Mouse (Mus musculus) olfactory bulb, adult 2 months (tissue): Measurements from ENCODE around the gene Wdr26.

ENCODE experiments used
- CTCF ChIP-seq: fragments of 200-500 bp; IDR thresholded peaks from 2 replicates; pipeline ENCODE4 v1.5.1; 2012; ENCODE audit warnings: low read depth, mild to moderate bottlenecking, low read length, moderate library complexity; ENCODE audit not compliant: insufficient read depth
- POLR2A ChIP-seq: fragments of 200-500 bp; IDR thresholded peaks from 2 replicates; pipeline ENCODE4 v1.6.1; 2012; ENCODE audit warnings: mild to moderate bottlenecking, low read depth, low read length, moderate library complexity; ENCODE audit not compliant: insufficient read depth

DNA sequence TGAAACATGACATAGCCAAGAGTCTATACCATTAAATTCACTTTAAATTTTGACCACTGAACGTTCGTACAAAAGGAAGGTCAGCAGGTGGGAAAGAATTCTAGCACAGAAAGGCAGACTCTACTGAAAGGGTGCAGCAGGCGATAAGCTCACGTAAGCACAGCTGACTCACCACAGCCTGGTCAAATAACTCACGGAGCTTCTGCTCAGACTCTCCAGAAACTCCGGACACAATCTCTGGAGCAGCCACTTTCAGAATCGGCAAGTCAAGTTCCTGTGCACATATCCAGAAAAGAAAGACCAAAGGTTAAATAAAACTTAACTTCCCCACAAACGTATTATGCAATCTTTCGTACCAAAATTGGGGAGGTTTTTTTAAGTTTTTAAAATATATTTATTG is 85.0 kb downstream of the Wdr26 start:
- no peak for TF ChIP-seq CTCF
- no peak for TF ChIP-seq POLR2A
